Mouse (Mus musculus) C2C12 (cell line): ENCODE data around the gene Tspan5.

Source experiments
- CEBPB ChIP-seq: IDR thresholded peaks from one replicate; pipeline ENCODE4 v1.6.1; 2011; ENCODE audit warnings: low read depth, mild to moderate bottlenecking, control low read depth, moderate library complexity
- CTCF ChIP-seq: IDR thresholded peaks from one replicate; pipeline ENCODE4 v1.5.1; 2011; ENCODE audit not compliant: control insufficient read depth, insufficient read depth, insufficient read length
- FOSL1 ChIP-seq: IDR thresholded peaks from one replicate; pipeline ENCODE4 v1.8.0; 2011; ENCODE audit warnings: mild to moderate bottlenecking, low read length; ENCODE audit not compliant: poor library complexity, insufficient read depth, severe bottlenecking
- MAX ChIP-seq: IDR thresholded peaks from one replicate; pipeline ENCODE4 v1.6.1; 2011; ENCODE audit warnings: mild to moderate bottlenecking, control low read depth
- MYOD1 ChIP-seq: IDR thresholded peaks from one replicate; pipeline ENCODE4 v1.6.1; 2011; ENCODE audit warnings: low read depth; ENCODE audit not compliant: control insufficient read depth, insufficient read length
- USF1 ChIP-seq: IDR thresholded peaks from one replicate; pipeline ENCODE4 v1.6.1; 2011; ENCODE audit warnings: low read depth, mild to moderate bottlenecking, control low read depth, moderate library complexity

- TF ChIP-seq CTCF (no peak), MAX (no peak), CEBPB (no peak), FOSL1 (no peak), MYOD1 (no peak), USF1 (no peak)
Observed at GRCm38 (mm10) chr3:138897500-138897899, 155.5 kb downstream of the Tspan5 start.
